Mouse (Mus musculus) cerebellum, postnatal 14 days (tissue): Measurements from ENCODE around the gene 4933403O08Rik.

Experiments
- DNase-seq, 2 experiments: peaks; one replicate each; pipeline ENCODE4 v3.0.0; 2021; ENCODE audit warnings: mixed read lengths in 2 of 2

The 4933403O08Rik gene

DNA sequence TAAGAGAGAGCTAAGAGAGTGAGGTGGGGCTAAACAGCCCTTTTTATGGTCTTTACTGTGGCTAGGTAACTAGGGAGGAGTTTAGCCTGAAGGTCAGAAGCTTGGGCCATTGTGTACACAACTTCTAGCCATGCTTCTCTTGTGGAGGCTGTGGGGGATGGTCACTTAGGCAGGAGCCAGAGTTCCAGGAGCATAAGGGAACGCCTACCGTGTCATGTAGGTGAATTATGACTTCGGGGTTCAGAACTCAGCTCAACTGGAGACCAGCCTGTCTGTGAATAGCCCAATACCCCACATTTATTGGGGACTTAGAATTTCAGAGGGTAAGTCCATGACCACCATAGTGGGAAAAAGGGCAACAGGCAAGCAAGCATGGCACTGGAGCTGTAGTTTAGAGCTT is at the start of gene 4933403O08Rik:
TSS of gene 4933403O08Rik (plus strand) at position 301 of the 400 bp plus-strand sequence.
- DNase-seq: no peak

DNA sequence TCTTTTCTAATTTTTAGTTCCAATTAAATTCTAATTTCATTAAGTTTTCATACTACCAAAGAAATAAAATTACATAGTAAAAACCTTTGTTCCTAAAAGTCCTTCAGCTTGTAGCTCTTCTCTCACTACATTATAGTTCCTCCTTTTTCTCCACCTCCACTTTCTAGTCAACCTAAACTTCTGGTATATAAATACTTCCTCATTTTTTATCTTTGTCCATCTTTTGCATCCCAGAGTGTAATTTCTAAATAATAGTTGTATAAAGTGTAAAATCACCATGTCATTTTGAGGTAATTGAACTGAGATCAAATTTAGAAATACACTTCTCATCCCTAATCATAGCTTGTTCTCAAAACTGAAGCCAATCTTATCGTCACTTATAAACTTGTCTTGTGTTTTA is 4.1 kb downstream of the 4933403O08Rik start:
- DNase-seq: no peak

DNA sequence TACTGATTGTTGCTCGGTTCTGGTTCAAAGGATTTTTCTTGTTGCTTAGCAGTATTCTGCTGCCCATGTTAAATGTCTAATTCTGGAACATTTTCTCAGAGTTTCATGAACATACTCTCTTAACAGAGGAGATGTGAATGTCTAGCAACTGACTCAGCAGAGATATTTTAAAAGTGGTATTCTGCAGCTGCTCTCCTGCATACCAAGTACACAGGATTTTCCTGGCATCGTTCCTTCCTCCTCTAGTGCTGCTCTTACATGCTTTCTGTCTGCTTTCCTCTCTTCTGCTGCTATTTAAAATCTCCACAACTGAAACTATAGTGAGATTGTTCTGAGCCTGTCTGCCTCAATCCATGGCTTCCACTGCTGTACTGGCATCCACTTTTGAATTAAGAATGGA is 16.7 kb downstream of the 4933403O08Rik start:
- no peak for DNase-seq

- no peak for DNase-seq
Observed at GRCm38 (mm10) chrX:112273550-112273949, 34.7 kb downstream of the 4933403O08Rik start.
